Mouse (Mus musculus) heart, postnatal 0 days (tissue): ENCODE measurements around the gene Gm20479. TPM values are rescaled to one million over a fixed set of nuclear protein-coding genes. Genes with fewer than 3 reads are reported as not detected.

Source experiments
- ATAC-seq: fragments of 200-750 bp; cut with Nextera tagmentation; 2 replicates; pipeline ENCODE4 v1.8.0; 2017; ENCODE audit warnings: low read depth, moderate number of reproducible peaks, moderate library complexity; ENCODE audit not compliant: insufficient read depth
- DNase-seq: peaks from one replicate; pipeline ENCODE4 v3.0.0-alpha.2; 2016; ENCODE audit warnings: low spot score
- H3K27ac ChIP-seq: fragments of 300-500 bp; sonication (generic); 2 replicates; pipeline ENCODE4 v1.5.1; 2014; ENCODE audit warnings: low read depth, mild to moderate bottlenecking
- H3K27me3 ChIP-seq: fragments of 300-500 bp; sonication (generic); 2 replicates; pipeline ENCODE4 v1.6.1; 2014; ENCODE audit warnings: low read length, mixed read lengths; ENCODE audit not compliant: control insufficient read depth, insufficient read depth
- H3K36me3 ChIP-seq: fragments of 300-500 bp; sonication (generic); replicated peaks from 2 replicates; pipeline ENCODE4 v1.6.1; 2014; ENCODE audit warnings: low read length, mixed read lengths; ENCODE audit not compliant: control insufficient read depth, insufficient read depth
- H3K4me1 ChIP-seq: fragments of 300-500 bp; sonication (generic); 2 replicates; pipeline ENCODE4 v1.6.1; 2014; ENCODE audit warnings: antibody characterized with exemption; ENCODE audit not compliant: control insufficient read depth, insufficient read depth
- H3K4me2 ChIP-seq: fragments of 300-500 bp; sonication (generic); 2 replicates; pipeline ENCODE4 v1.6.1; 2014; ENCODE audit warnings: low read depth, mild to moderate bottlenecking, low read length, moderate library complexity
- H3K4me3 ChIP-seq: fragments of 300-500 bp; sonication (generic); 2 replicates; pipeline ENCODE4 v1.5.1; 2014; ENCODE audit warnings: low read depth, low read length
- H3K9ac ChIP-seq: fragments of 300-500 bp; sonication (generic); replicated peaks from 2 replicates; pipeline ENCODE4 v1.6.1; 2014; ENCODE audit warnings: low read depth, low read length, mixed read lengths
- H3K9me3 ChIP-seq: fragments of 300-500 bp; sonication (generic); replicated peaks from 2 replicates; pipeline ENCODE4 v1.6.1; 2016; ENCODE audit warnings: low read length; ENCODE audit not compliant: control insufficient read depth
- CTCF ChIP-seq: IDR thresholded peaks from 2 replicates; pipeline ENCODE4 v1.5.1; 2016; ENCODE audit warnings: antibody characterized with exemption, control low read depth, low read depth
- EP300 ChIP-seq: IDR thresholded peaks from 2 replicates; pipeline ENCODE4 v1.6.1; 2016; ENCODE audit warnings: antibody characterized with exemption, low read depth
- WGBS: fragments of 180-500 bp; shearing (Covaris S2); extraction: QIAGEN DNeasy Blood & Tissue Kit; methylation state at CpG from one replicate; pipeline ENCODE4 v1.1.7; 2014; 5-methylcytosine and 5-hydroxymethylcytosine counted together
- polyA plus RNA-seq: library from polyadenylated mRNA; unstranded; fragments of >200 nt; fragmentation: Nextera tagmentation; extraction: Ambion mirVana; gene quantifications from 2 replicates; pipeline ENCODE4 v1.2.1, GENCODE M21; 2015
- total RNA-seq: library from RNA; depleted of rRNA; stranded (reverse); fragments of >200 nt; gene quantifications from 2 replicates; pipeline ENCODE4 v1.2.3, GENCODE M21; 2014; ENCODE audit warnings: low replicate concordance

Gm20479 gene
- total and polyA plus RNA-seq, 2 experiments from 2014 or later, result 0.46 TPM; not detected in 1

GRCm38 (mm10) chr7:27359162-27359561 is 1.9 kb upstream of the Gm20479 start:
- Histone ChIP-seq H3K27ac (no peak overlapping the region), H3K27me3 (peaks cover 16% of the 10 kb centered on the region), H3K4me3 (no peak overlapping the region), H3K4me1 (peaks cover 22% of the 10 kb centered on the region), H3K36me3 (no peaks in the 10 kb centered on the region), H3K4me2 (no peak overlapping the region), H3K9me3 (no peaks in the 10 kb centered on the region), H3K9ac (no peak overlapping the region)
- TF ChIP-seq CTCF (no peak), EP300 (no peak)
- DNase-seq (no peak), ATAC-seq (no peak)
- WGBS, result 67% methylated on average over 2 of the region's 2 CpGs

- DNase-seq (no peak), ATAC-seq (no peak)
- no peak for TF ChIP-seq CTCF
- Histone ChIP-seq H3K27me3 (peaks cover 5% of the 10 kb centered on the region), H3K4me1 (peaks cover 22% of the 10 kb centered on the region), H3K36me3 (no peaks in the 10 kb centered on the region), H3K9me3 (no peaks in the 10 kb centered on the region), H3K9ac (no peak overlapping the region), H3K4me2 (peak overlapping the region; percentile 69), H3K27ac (peak overlapping the region; percentile 61; the same call in 1 of the 2 replicates), H3K4me3 (no peak overlapping the region; the same call in 1 of the 2 replicates)
- WGBS, result 21% methylated on average over 3 of the region's 3 CpGs
These were observed 368 bp upstream of the Gm20479 start for GRCm38 (mm10) chr7:27357595-27357978.

GRCm38 (mm10) chr7:27356248-27356647 is 971 bp downstream of the Gm20479 start:
- peak overlapping the region; percentile 61; the same call in 1 of the 2 replicates for H3K27ac ChIP-seq
- ATAC-seq (peak; percentile 25), DNase-seq (no peak)
- WGBS, result 2% methylated on average over 16 of the region's 16 CpGs
- H3K36me3 ChIP-seq, result peaks cover 8% of the 10 kb centered on the region; the same call in 1 of the 2 replicates
- H3K4me3 ChIP-seq, result peak overlapping the region; percentile 72
- peak overlapping the region; percentile 19; the same call in 1 of the 2 replicates for H3K9ac ChIP-seq
- peaks cover 22% of the 10 kb centered on the region for H3K4me1 ChIP-seq
- H3K27me3 ChIP-seq, result no peaks in the 10 kb centered on the region
- no peaks in the 10 kb centered on the region for H3K9me3 ChIP-seq
- peak overlapping the region; percentile 69 for H3K4me2 ChIP-seq
- TF ChIP-seq EP300 (no peak), CTCF (no peak)

GRCm38 (mm10) chr7:27355745-27356240 is 1.4 kb downstream of the Gm20479 start, which contains the start of gene Shkbp1:
Shkbp1 (minus strand) TSS chr7:27356019.
- Histone ChIP-seq H3K27me3 (no peaks in the 10 kb centered on the region), H3K4me3 (peak within 1 kb of the TSS; percentile 72), H3K36me3 (peaks cover 8% of the 10 kb centered on the region; the same call in 1 of the 2 replicates), H3K9ac (peak within 1 kb of the TSS; percentile 44), H3K9me3 (no peaks in the 10 kb centered on the region), H3K4me1 (peaks cover 22% of the 10 kb centered on the region), H3K4me2 (peak within 1 kb of the TSS; percentile 69), H3K27ac (peak within 1 kb of the TSS; percentile 61)
- ATAC-seq, result peak; percentile 96
- no peak for TF ChIP-seq EP300
- no peak for TF ChIP-seq CTCF
- DNase-seq, result peak; percentile 92
- WGBS, result 1% methylated on average over 34 of the region's 34 CpGs

- ATAC-seq, result no peak
- no peaks in the 10 kb centered on the region for H3K27me3 ChIP-seq
- peaks cover 13% of the 10 kb centered on the region; the same call in 1 of the 2 replicates for H3K36me3 ChIP-seq
- H3K4me1 ChIP-seq, result peaks cover 22% of the 10 kb centered on the region
- no peak for TF ChIP-seq EP300
- no peak for TF ChIP-seq CTCF
- H3K9ac ChIP-seq, result peak overlapping the region; percentile 44
- peak overlapping the region; percentile 72 for H3K4me3 ChIP-seq
- peak overlapping the region; percentile 69 for H3K4me2 ChIP-seq
- WGBS, result 9% methylated on average over 14 of the region's 14 CpGs
- H3K9me3 ChIP-seq, result no peaks in the 10 kb centered on the region
- H3K27ac ChIP-seq, result no peak overlapping the region
- no peak for DNase-seq
These were observed 2.0 kb downstream of the Gm20479 start for GRCm38 (mm10) chr7:27355261-27355660.

- peaks cover 22% of the 10 kb centered on the region for H3K4me1 ChIP-seq
- no peaks in the 10 kb centered on the region for H3K9me3 ChIP-seq
- no peak for TF ChIP-seq CTCF
- TF ChIP-seq EP300, result no peak
- H3K9ac ChIP-seq, result no peak overlapping the region
- H3K27me3 ChIP-seq, result no peaks in the 10 kb centered on the region
- 57% methylated on average over 4 of the region's 4 CpGs for WGBS
- peak overlapping the region; percentile 72; the same call in 1 of the 2 replicates for H3K4me3 ChIP-seq
- H3K27ac ChIP-seq, result no peak overlapping the region
- peak overlapping the region; percentile 69; the same call in 1 of the 2 replicates for H3K4me2 ChIP-seq
- H3K36me3 ChIP-seq, result peaks cover 16% of the 10 kb centered on the region; the same call in 1 of the 2 replicates
- DNase-seq, result no peak
- ATAC-seq, result no peak
These were observed 2.4 kb downstream of the Gm20479 start for GRCm38 (mm10) chr7:27354783-27355182.
